Mouse (Mus musculus) midbrain, embryonic 14.5 days (tissue): ENCODE measurements around the gene Tlr9. TPM values are rescaled to one million over a fixed set of nuclear protein-coding genes. Genes with fewer than 3 reads are reported as not detected.

Experiments used
- ATAC-seq: fragments of 200-750 bp; cut with Nextera tagmentation; 2 replicates; pipeline ENCODE4 v1.8.0; 2017; ENCODE audit warnings: moderate number of reproducible peaks, moderate library complexity; ENCODE audit not compliant: low FRiP score, low TSS enrichment
- DNase-seq: peaks from one replicate; pipeline ENCODE4 v3.0.0-alpha.2; 2015
- H3K27ac ChIP-seq: fragments of 300-500 bp; sonication (generic); replicated peaks from 2 replicates; pipeline ENCODE4 v1.5.1; 2014; ENCODE audit warnings: mild to moderate bottlenecking, low read depth, low read length, moderate library complexity
- H3K27me3 ChIP-seq: fragments of 300-500 bp; sonication (generic); 2 replicates; pipeline ENCODE4 v1.6.1; 2014; ENCODE audit warnings: low read length, control low read depth, mixed read lengths; ENCODE audit not compliant: control insufficient read depth, insufficient read depth
- H3K36me3 ChIP-seq: fragments of 300-500 bp; sonication (generic); 2 replicates; pipeline ENCODE4 v1.6.1; 2014; ENCODE audit warnings: low read length, control low read depth; ENCODE audit not compliant: control insufficient read depth, insufficient read depth
- H3K4me1 ChIP-seq: fragments of 300-500 bp; sonication (generic); 2 replicates; pipeline ENCODE4 v1.6.1; 2014; ENCODE audit warnings: mild to moderate bottlenecking, antibody characterized with exemption, low read length, control low read depth; ENCODE audit not compliant: control insufficient read depth, insufficient read depth
- H3K4me2 ChIP-seq: fragments of 300-500 bp; sonication (generic); 2 replicates; pipeline ENCODE4 v1.6.1; 2014; ENCODE audit warnings: mild to moderate bottlenecking, low read length, moderate library complexity
- H3K4me3 ChIP-seq: fragments of 300-500 bp; sonication (generic); replicated peaks from 2 replicates; pipeline ENCODE4 v1.5.1; 2014; ENCODE audit warnings: low read depth, low read length
- H3K9ac ChIP-seq: fragments of 300-500 bp; sonication (generic); replicated peaks from 2 replicates; pipeline ENCODE4 v1.6.1; 2014; ENCODE audit warnings: mild to moderate bottlenecking, low read length, moderate library complexity
- H3K9me3 ChIP-seq: fragments of 300-500 bp; sonication (generic); 2 replicates; pipeline ENCODE4 v1.6.1; 2016; ENCODE audit warnings: low read length, control low read depth, mixed read lengths; ENCODE audit not compliant: control insufficient read depth
- WGBS: fragments of 180-500 bp; shearing (Covaris S2); extraction: QIAGEN DNeasy Blood & Tissue Kit; methylation state at CpG from one replicate; pipeline ENCODE4 v1.1.7; 2014; 5-methylcytosine and 5-hydroxymethylcytosine counted together
- polyA plus RNA-seq: library from polyadenylated mRNA; unstranded; fragments of >200 nt; fragmentation: Nextera tagmentation; extraction: Ambion mirVana; gene quantifications from 2 replicates; pipeline ENCODE4 v1.2.1, GENCODE M21; 2014

Tlr9 gene
- polyA plus RNA-seq, 1 experiment from 2014 or later: 0.09 TPM

GRCm38 (mm10) chr9:106233953-106234352 is 11.6 kb downstream of the Tlr9 start:
- WGBS: 85% methylated on average over 6 of the region's 6 CpGs
- Histone ChIP-seq H3K9me3 (no peaks in the 10 kb centered on the region), H3K27ac (no peak overlapping the region), H3K27me3 (no peaks in the 10 kb centered on the region), H3K4me1 (no peaks in the 10 kb centered on the region), H3K4me3 (no peak overlapping the region), H3K4me2 (no peak overlapping the region), H3K9ac (no peak overlapping the region), H3K36me3 (peaks cover 63% of the 10 kb centered on the region)
- ATAC-seq: no peak
- DNase-seq: no peak

GRCm38 (mm10) chr9:106235194-106235830 is 12.9 kb downstream of the Tlr9 start:
- Histone ChIP-seq H3K9ac (no peak overlapping the region), H3K4me1 (no peaks in the 10 kb centered on the region), H3K27me3 (no peaks in the 10 kb centered on the region), H3K27ac (no peak overlapping the region), H3K36me3 (peaks cover 75% of the 10 kb centered on the region), H3K4me2 (no peak overlapping the region), H3K9me3 (no peaks in the 10 kb centered on the region), H3K4me3 (no peak overlapping the region)
- ATAC-seq: no peak
- 94% methylated on average over 23 of the region's 23 CpGs for WGBS
- DNase-seq: no peak

- no peak overlapping the region for H3K27ac ChIP-seq
- no peaks in the 10 kb centered on the region for H3K4me1 ChIP-seq
- H3K4me2 ChIP-seq: no peak overlapping the region
- ATAC-seq: no peak
- 93% methylated on average over 23 of the region's 23 CpGs for WGBS
- no peaks in the 10 kb centered on the region for H3K9me3 ChIP-seq
- H3K27me3 ChIP-seq: no peaks in the 10 kb centered on the region
- H3K4me3 ChIP-seq: no peak overlapping the region
- H3K9ac ChIP-seq: no peak overlapping the region
- H3K36me3 ChIP-seq: peaks cover 85% of the 10 kb centered on the region
- no peak for DNase-seq
These were observed 13.9 kb downstream of the Tlr9 start for GRCm38 (mm10) chr9:106236156-106236817.

- Histone ChIP-seq H3K27me3 (no peaks in the 10 kb centered on the region), H3K9me3 (no peaks in the 10 kb centered on the region), H3K4me2 (no peak overlapping the region), H3K4me3 (no peak overlapping the region), H3K4me1 (no peaks in the 10 kb centered on the region), H3K9ac (no peak overlapping the region), H3K36me3 (peaks cover 90% of the 10 kb centered on the region), H3K27ac (no peak overlapping the region)
- no peak for ATAC-seq
- 66% methylated on average over 3 of the region's 3 CpGs for WGBS
- DNase-seq: no peak
These were observed 14.4 kb downstream of the Tlr9 start for GRCm38 (mm10) chr9:106236818-106237211.

GRCm38 (mm10) chr9:106237401-106237800 is 15.0 kb downstream of the Tlr9 start:
- no peak overlapping the region for H3K4me2 ChIP-seq
- H3K36me3 ChIP-seq: peaks cover 96% of the 10 kb centered on the region
- no peaks in the 10 kb centered on the region for H3K27me3 ChIP-seq
- DNase-seq (no peak), ATAC-seq (no peak)
- 84% methylated on average over 8 of the region's 8 CpGs for WGBS
- H3K4me3 ChIP-seq: no peak overlapping the region
- no peak overlapping the region for H3K27ac ChIP-seq
- H3K9me3 ChIP-seq: no peaks in the 10 kb centered on the region
- H3K4me1 ChIP-seq: no peaks in the 10 kb centered on the region
- H3K9ac ChIP-seq: no peak overlapping the region

- Histone ChIP-seq H3K27ac (no peak overlapping the region), H3K9me3 (no peaks in the 10 kb centered on the region), H3K27me3 (no peaks in the 10 kb centered on the region), H3K9ac (no peak overlapping the region), H3K36me3 (peaks cover 98% of the 10 kb centered on the region), H3K4me1 (no peaks in the 10 kb centered on the region), H3K4me2 (no peak overlapping the region), H3K4me3 (no peak overlapping the region)
- DNase-seq (no peak), ATAC-seq (no peak)
- WGBS: 96% methylated on average over 10 of the region's 10 CpGs
These were observed 15.5 kb downstream of the Tlr9 start for GRCm38 (mm10) chr9:106237878-106238277.

GRCm38 (mm10) chr9:106241541-106242164 is 19.3 kb downstream of the Tlr9 start:
- Histone ChIP-seq H3K27me3 (no peaks in the 10 kb centered on the region), H3K9ac (no peak overlapping the region), H3K4me3 (no peak overlapping the region), H3K27ac (no peak overlapping the region), H3K9me3 (no peaks in the 10 kb centered on the region), H3K4me2 (no peak overlapping the region), H3K36me3 (peaks cover 69% of the 10 kb centered on the region), H3K4me1 (peaks cover 6% of the 10 kb centered on the region)
- ATAC-seq: no peak
- no peak for DNase-seq
- WGBS: 90% methylated on average over 10 of the region's 10 CpGs

GRCm38 (mm10) chr9:106242813-106243488 is 20.6 kb downstream of the Tlr9 start:
- ATAC-seq (no peak), DNase-seq (no peak)
- H3K4me3 ChIP-seq: no peak overlapping the region
- H3K9me3 ChIP-seq: no peaks in the 10 kb centered on the region
- H3K27ac ChIP-seq: no peak overlapping the region
- H3K4me2 ChIP-seq: no peak overlapping the region
- peaks cover 56% of the 10 kb centered on the region for H3K36me3 ChIP-seq
- H3K27me3 ChIP-seq: no peaks in the 10 kb centered on the region
- WGBS: 86% methylated on average over 19 of the region's 19 CpGs
- no peak overlapping the region for H3K9ac ChIP-seq
- peaks cover 13% of the 10 kb centered on the region for H3K4me1 ChIP-seq
